Mouse (Mus musculus): ENCODE data around the gene Cgn.

Cgn gene

GRCm38 (mm10) chr3:94786367-94786835 lies at the start of gene Cgn:
Gene Cgn (minus strand): TSS chr3:94786492.
- DNase-seq: peak; percentile 95

GRCm38 (mm10) chr3:94835396-94835795 lies 49.1 kb upstream of the Cgn start:
- no peak for DNase-seq

- DNase-seq: no peak
Observed at GRCm38 (mm10) chr3:94833358-94833757, 47.1 kb upstream of the Cgn start.

- DNase-seq: no peak
Observed at GRCm38 (mm10) chr3:94832701-94833100, 46.4 kb upstream of the Cgn start.

GRCm38 (mm10) chr3:94832100-94832499 lies 45.8 kb upstream of the Cgn start:
- no peak for DNase-seq

GRCm38 (mm10) chr3:94824110-94824509 lies 37.8 kb upstream of the Cgn start:
- no peak for DNase-seq

- no peak for DNase-seq
Observed at GRCm38 (mm10) chr3:94822082-94822481, 35.8 kb upstream of the Cgn start.

- no peak for DNase-seq
Observed at GRCm38 (mm10) chr3:94821008-94821638, 34.8 kb upstream of the Cgn start.

- DNase-seq: no peak
Observed at GRCm38 (mm10) chr3:94819452-94820425, 33.4 kb upstream of the Cgn start.

- DNase-seq: no peak
Observed at GRCm38 (mm10) chr3:94817731-94818130, 31.4 kb upstream of the Cgn start.

GRCm38 (mm10) chr3:94815603-94816002 lies 29.3 kb upstream of the Cgn start:
- DNase-seq: no peak

- DNase-seq: no peak
Observed at GRCm38 (mm10) chr3:94814663-94815062, 28.4 kb upstream of the Cgn start.

- no peak for DNase-seq
Observed at GRCm38 (mm10) chr3:94814063-94814462, 27.8 kb upstream of the Cgn start.

GRCm38 (mm10) chr3:94813651-94814050 lies 27.4 kb upstream of the Cgn start:
- no peak for DNase-seq

GRCm38 (mm10) chr3:94811628-94812027 lies 25.3 kb upstream of the Cgn start:
- peak; percentile 23 for DNase-seq

- no peak for DNase-seq
Observed at GRCm38 (mm10) chr3:94808296-94808695, 22.0 kb upstream of the Cgn start.

- DNase-seq: no peak
Observed at GRCm38 (mm10) chr3:94804976-94805375, 18.7 kb upstream of the Cgn start.

- DNase-seq: no peak
Observed at GRCm38 (mm10) chr3:94804146-94804545, 17.9 kb upstream of the Cgn start.

GRCm38 (mm10) chr3:94796181-94796580 lies 9.9 kb upstream of the Cgn start:
- no peak for DNase-seq

GRCm38 (mm10) chr3:94795596-94796140 lies 9.4 kb upstream of the Cgn start:
- no peak for DNase-seq

- no peak for DNase-seq
Observed at GRCm38 (mm10) chr3:94794359-94794758, 8.1 kb upstream of the Cgn start.

- DNase-seq: no peak
Observed at GRCm38 (mm10) chr3:94793672-94794071, 7.4 kb upstream of the Cgn start.

- DNase-seq: no peak
Observed at GRCm38 (mm10) chr3:94792258-94792657, 6.0 kb upstream of the Cgn start.

- DNase-seq: no peak
Observed at GRCm38 (mm10) chr3:94789516-94789915, 3.2 kb upstream of the Cgn start.

Data from thymus, postnatal 25 days (tissue).